Mouse (Mus musculus): ENCODE data around the gene Wdr86.

The Wdr86 gene

GRCm38 (mm10) chr5:24684578-24685365 lies 45.8 kb downstream of the Wdr86 start:
- DNase-seq (ENCODE audit: low read depth, low spot score): peak; percentile 79

- no peak for DNase-seq (ENCODE audit: low read depth, low spot score)
These were observed 49.1 kb downstream of the Wdr86 start for GRCm38 (mm10) chr5:24681436-24681835.

- peak; percentile 86 for DNase-seq (ENCODE audit: low read depth, low spot score)
These were observed 56.3 kb downstream of the Wdr86 start for GRCm38 (mm10) chr5:24674238-24674637.

Data from ES-CJ7 (cell line).